Mouse (Mus musculus): ENCODE data around the gene Insig2. TPM values are rescaled to one million over a fixed set of nuclear protein-coding genes. Genes with fewer than 3 reads are reported as not detected.

The Insig2 gene
- polyA plus RNA-seq, 1 experiment from 2014 or later = 25.1 TPM

Other genes starting within 250 kb of the Insig2 start
- gene Ccdc93, start 98.5 kb upstream of the Insig2 start, polyA plus RNA-seq (2015; fragmentation: Nextera tagmentation; extraction: Ambion mirVana) = 10.7 and 11.5 TPM in 2 replicates
- 0.23 and 0.33 TPM in 2 replicates for gene Htr5b, start 195.9 kb upstream of the Insig2 start, polyA plus RNA-seq (2015; fragmentation: Nextera tagmentation; extraction: Ambion mirVana)
- 43.5 and 55.9 TPM in 2 replicates for gene Ddx18, start 235.4 kb upstream of the Insig2 start, polyA plus RNA-seq (2015; fragmentation: Nextera tagmentation; extraction: Ambion mirVana)

Data from intestine, embryonic 16.5 days (tissue).